Mouse (Mus musculus) embryonic facial prominence, embryonic 12.5 days (tissue): Measurements from ENCODE around the gene Top3a. TPM values are rescaled to one million over a fixed set of nuclear protein-coding genes. Genes with fewer than 3 reads are reported as not detected.
"Not testable (repeated sequence)": the region's sequence is repeated elsewhere in the genome, so short reads cannot be mapped to it uniquely, and the experiment has no call there.

Experiments
- ATAC-seq: fragments of 200-750 bp; cut with Nextera tagmentation; 2 replicates; pipeline ENCODE4 v1.8.0; 2017; ENCODE audit not compliant: insufficient number of reproducible peaks, insufficient read depth, low FRiP score, low TSS enrichment
- H3K27ac ChIP-seq: fragments of 300-500 bp; sonication (generic); 2 replicates; pipeline ENCODE4 v1.5.1; 2016; ENCODE audit warnings: mild to moderate bottlenecking
- H3K27me3 ChIP-seq: fragments of 300-500 bp; sonication (generic); 2 replicates; pipeline ENCODE4 v1.6.1; 2016; ENCODE audit warnings: mild to moderate bottlenecking, moderate library complexity
- H3K36me3 ChIP-seq: fragments of 300-500 bp; sonication (generic); 2 replicates; pipeline ENCODE4 v1.6.1; 2016; ENCODE audit warnings: mild to moderate bottlenecking
- H3K4me1 ChIP-seq: fragments of 300-500 bp; sonication (generic); 2 replicates; pipeline ENCODE4 v1.6.1; 2016
- H3K4me2 ChIP-seq: fragments of 300-500 bp; sonication (generic); replicated peaks from 2 replicates; pipeline ENCODE4 v1.6.1; 2016; ENCODE audit warnings: mild to moderate bottlenecking, moderate library complexity
- H3K4me3 ChIP-seq: fragments of 300-500 bp; sonication (generic); 2 replicates; pipeline ENCODE4 v1.5.1; 2016; ENCODE audit warnings: mild to moderate bottlenecking
- H3K9ac ChIP-seq: fragments of 300-500 bp; sonication (generic); 2 replicates; pipeline ENCODE4 v1.6.1; 2016; ENCODE audit warnings: mild to moderate bottlenecking, moderate library complexity
- H3K9me3 ChIP-seq: fragments of 300-500 bp; sonication (generic); 2 replicates; pipeline ENCODE4 v1.6.1; 2016; ENCODE audit warnings: mild to moderate bottlenecking, moderate library complexity
- WGBS: fragments of 180-500 bp; shearing (Covaris S2); methylation state at CpG from one replicate; pipeline ENCODE4 v1.1.7; 2016; 5-methylcytosine and 5-hydroxymethylcytosine counted together
- polyA plus RNA-seq: library from polyadenylated mRNA; unstranded; fragments of >200 nt; fragmentation: Nextera tagmentation; extraction: Ambion mirVana; gene quantifications from 2 replicates; pipeline ENCODE4 v1.2.1, GENCODE M21; 2016

Gene Top3a
- polyA plus RNA-seq = 21.6 and 22.1 TPM in 2 replicates

- Histone ChIP-seq H3K27ac (peak within 1 kb of the TSS; percentile 87), H3K4me2 (peak within 1 kb of the TSS; percentile 88), H3K4me1 (peaks cover 59% of the 10 kb centered on the region), H3K27me3 (no peaks in the 10 kb centered on the region), H3K9me3 (no peaks in the 10 kb centered on the region), H3K4me3 (peak within 1 kb of the TSS; percentile 81), H3K36me3 (peaks cover 30% of the 10 kb centered on the region), H3K9ac (peak within 1 kb of the TSS; percentile 81)
- ATAC-seq = peak; percentile 95
- WGBS = under 1% methylated on average over 62 of the region's 62 CpGs
These were observed at the start of gene Top3a, which contains the start of gene Smcr8 for GRCm38 (mm10) chr11:60776829-60777740. TSS of gene Top3a (minus strand) at chr11:60777365. TSS of gene Smcr8 (plus strand) at chr11:60777524.

- no peaks in the 10 kb centered on the region for H3K36me3 ChIP-seq
- H3K9me3 ChIP-seq = no peaks in the 10 kb centered on the region
- peaks cover 6% of the 10 kb centered on the region for H3K4me1 ChIP-seq
- no peak for ATAC-seq
- H3K4me2 ChIP-seq = no peak overlapping the region
- 55% methylated on average over 1 of the region's 1 CpGs for WGBS
- H3K27me3 ChIP-seq = no peaks in the 10 kb centered on the region
- no peak overlapping the region for H3K4me3 ChIP-seq
- H3K9ac ChIP-seq = no peak overlapping the region
- no peak overlapping the region for H3K27ac ChIP-seq
These were observed 49.5 kb upstream of the Top3a start for GRCm38 (mm10) chr11:60826700-60827099.

- Histone ChIP-seq H3K27me3 (no peaks in the 10 kb centered on the region), H3K27ac (no peak overlapping the region), H3K9me3 (no peaks in the 10 kb centered on the region), H3K4me2 (no peak overlapping the region), H3K9ac (no peak overlapping the region), H3K36me3 (no peaks in the 10 kb centered on the region), H3K4me1 (no peaks in the 10 kb centered on the region), H3K4me3 (no peak overlapping the region)
- 82% methylated on average over 3 of the region's 3 CpGs for WGBS
- ATAC-seq = no peak
These were observed 48.0 kb upstream of the Top3a start for GRCm38 (mm10) chr11:60825191-60825590.

GRCm38 (mm10) chr11:60823771-60824170 is 46.6 kb upstream of the Top3a start:
- Histone ChIP-seq H3K4me3 (no peak overlapping the region), H3K4me2 (no peak overlapping the region), H3K9ac (no peak overlapping the region), H3K9me3 (no peaks in the 10 kb centered on the region), H3K27me3 (no peaks in the 10 kb centered on the region), H3K27ac (no peak overlapping the region), H3K36me3 (no peaks in the 10 kb centered on the region), H3K4me1 (no peaks in the 10 kb centered on the region)
- ATAC-seq = no peak
- 64% methylated on average over 2 of the region's 2 CpGs for WGBS

- H3K27ac ChIP-seq = no peak overlapping the region
- H3K4me1 ChIP-seq = no peaks in the 10 kb centered on the region
- no peaks in the 10 kb centered on the region for H3K36me3 ChIP-seq
- 69% methylated on average over 5 of the region's 5 CpGs for WGBS
- no peak for ATAC-seq
- no peaks in the 10 kb centered on the region for H3K9me3 ChIP-seq
- H3K4me2 ChIP-seq = no peak overlapping the region
- H3K27me3 ChIP-seq = no peaks in the 10 kb centered on the region
- H3K4me3 ChIP-seq = no peak overlapping the region
- no peak overlapping the region for H3K9ac ChIP-seq
These were observed 39.2 kb upstream of the Top3a start for GRCm38 (mm10) chr11:60816398-60816797.

DNA sequence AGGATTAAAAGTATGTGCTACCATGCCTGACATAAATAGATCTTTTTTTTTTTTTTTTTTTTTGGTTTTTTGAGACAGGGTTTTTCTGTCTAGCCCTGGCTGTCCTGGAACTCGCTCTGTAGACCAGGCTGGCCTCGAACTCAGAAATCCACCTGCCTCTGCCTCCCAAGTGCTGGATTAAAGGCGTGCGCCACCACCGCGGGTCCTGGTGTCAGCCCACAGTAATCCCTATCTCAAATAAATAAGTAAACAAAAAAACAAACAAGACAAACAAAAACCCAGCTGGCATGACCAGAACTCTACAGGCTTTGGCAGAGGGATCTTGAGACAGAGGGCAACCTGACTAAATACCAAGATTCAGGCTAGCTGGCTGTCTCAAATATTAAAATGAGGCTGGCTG is 34.5 kb upstream of the Top3a start, which contains the start of gene Shmt1:
Gene Shmt1 (minus strand): TSS at position 101 of the 400 bp plus-strand sequence.
- H3K4me3 ChIP-seq = peak within 1 kb of the TSS; percentile 50

DNA sequence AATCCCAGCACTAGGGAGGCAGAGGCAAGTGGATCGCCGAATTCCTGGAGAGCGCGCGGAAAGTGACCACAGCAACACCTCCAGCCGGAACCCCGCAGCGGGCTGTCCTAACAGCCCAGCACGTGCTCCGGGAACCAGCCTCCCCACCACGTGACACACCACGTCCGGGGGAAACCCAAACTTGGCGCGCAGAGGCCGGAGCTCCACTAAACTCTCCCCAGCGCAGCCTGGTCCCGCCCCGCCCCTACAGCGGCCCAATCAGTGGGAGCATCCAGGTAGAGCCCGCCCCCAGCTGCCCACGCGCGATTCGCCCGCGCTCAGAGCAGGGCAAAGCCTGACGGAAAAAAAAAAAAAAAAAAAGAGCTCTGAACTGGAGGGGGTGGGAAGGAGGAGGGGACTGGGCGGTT is 33.9 kb upstream of the Top3a start:
- Histone ChIP-seq H3K9ac (peak overlapping the region; percentile 49), H3K4me1 (peaks cover 11% of the 10 kb centered on the region), H3K36me3 (no peaks in the 10 kb centered on the region), H3K4me3 (peak overlapping the region; percentile 50), H3K27me3 (no peaks in the 10 kb centered on the region), H3K9me3 (no peaks in the 10 kb centered on the region), H3K27ac (no peak overlapping the region), H3K4me2 (peak overlapping the region; percentile 76)
- under 1% methylated on average over 29 of the region's 29 CpGs for whole genome bisulfite sequencing
- peak; percentile 97 for ATAC-seq

More for the DNA sequence above, 34.5 kb upstream of the Top3a start, which contains the start of gene Shmt1:
- not testable (repeated sequence) for H3K27me3 ChIP-seq, H3K27ac ChIP-seq, H3K36me3 ChIP-seq, ATAC-seq, H3K9me3 ChIP-seq
- H3K4me1 ChIP-seq = peaks cover 11% of the 10 kb centered on the region
- WGBS = 31% methylated on average over 6 of the region's 6 CpGs
- H3K4me2 ChIP-seq = peak within 1 kb of the TSS; percentile 76
- peak within 1 kb of the TSS; percentile 49 for H3K9ac ChIP-seq

- H3K4me2 ChIP-seq = peak overlapping the region; percentile 76
- peak overlapping the region; percentile 50 for H3K4me3 ChIP-seq
- 11% methylated on average over 14 of the region's 14 CpGs for WGBS
- H3K36me3 ChIP-seq = no peaks in the 10 kb centered on the region
- no peaks in the 10 kb centered on the region for H3K9me3 ChIP-seq
- H3K27me3 ChIP-seq = no peaks in the 10 kb centered on the region
- no peak overlapping the region for H3K27ac ChIP-seq
- no peak for ATAC-seq
- peak overlapping the region; percentile 49 for H3K9ac ChIP-seq
- peaks cover 11% of the 10 kb centered on the region for H3K4me1 ChIP-seq
These were observed 33.1 kb upstream of the Top3a start for GRCm38 (mm10) chr11:60810046-60810965.

DNA sequence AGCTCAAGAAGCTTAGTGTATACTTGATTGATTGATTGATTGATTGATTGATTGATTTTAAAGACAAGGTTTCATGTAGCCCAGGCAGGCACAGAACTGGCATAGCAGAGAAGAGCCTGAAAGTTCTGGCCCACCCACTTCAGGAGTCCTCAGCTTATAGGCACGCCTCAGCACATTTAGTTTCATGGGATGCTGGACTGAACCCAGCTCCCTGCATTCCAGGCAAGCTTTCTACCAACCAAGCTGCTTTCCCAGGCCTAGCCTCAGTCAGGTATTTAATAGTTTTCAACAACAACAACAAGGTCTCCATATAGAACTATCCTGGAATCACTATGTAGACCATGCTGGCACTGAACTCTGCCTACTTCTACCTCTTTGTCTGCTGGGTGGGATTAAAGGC is 32.4 kb upstream of the Top3a start:
- H3K27me3 ChIP-seq = no peaks in the 10 kb centered on the region
- H3K9ac ChIP-seq = peak overlapping the region; percentile 49; the same call in 1 of the 2 replicates
- H3K4me1 ChIP-seq = peaks cover 11% of the 10 kb centered on the region
- 48% methylated on average over 1 of the region's 1 CpGs for WGBS
- H3K9me3 ChIP-seq = no peaks in the 10 kb centered on the region
- no peak overlapping the region for H3K27ac ChIP-seq
- H3K4me3 ChIP-seq = peak overlapping the region; percentile 50; the same call in 1 of the 2 replicates
- H3K36me3 ChIP-seq = no peaks in the 10 kb centered on the region
- ATAC-seq = no peak
- H3K4me2 ChIP-seq = peak overlapping the region; percentile 76

- H3K9me3 ChIP-seq = no peaks in the 10 kb centered on the region
- 81% methylated on average over 4 of the region's 4 CpGs for WGBS
- no peaks in the 10 kb centered on the region for H3K27me3 ChIP-seq
- peaks cover 11% of the 10 kb centered on the region for H3K4me1 ChIP-seq
- no peak overlapping the region for H3K9ac ChIP-seq
- no peak overlapping the region for H3K27ac ChIP-seq
- ATAC-seq = no peak
- H3K4me3 ChIP-seq = no peak overlapping the region
- H3K36me3 ChIP-seq = no peaks in the 10 kb centered on the region
- no peak overlapping the region for H3K4me2 ChIP-seq
These were observed 31.3 kb upstream of the Top3a start for GRCm38 (mm10) chr11:60808286-60809070.

DNA sequence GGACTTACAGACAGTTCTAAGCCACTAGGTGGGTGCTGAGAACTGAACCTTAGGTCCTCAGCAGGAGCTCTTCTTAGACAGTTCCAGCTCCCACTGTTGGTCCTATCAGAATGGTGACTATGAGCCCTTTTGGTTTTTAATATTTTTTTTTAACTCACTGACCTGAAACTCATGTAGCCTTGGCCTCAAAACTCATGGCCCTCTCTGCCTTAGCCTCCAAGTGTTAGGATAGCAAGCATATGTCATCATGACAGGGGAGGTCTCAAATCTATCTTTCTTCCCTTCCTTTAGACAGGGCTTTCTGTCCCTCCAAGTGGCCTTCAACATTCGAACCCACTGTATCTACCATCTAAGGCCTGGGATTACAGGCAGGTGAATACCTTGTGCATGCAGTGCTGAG is 23.7 kb upstream of the Top3a start:
- no peak overlapping the region for H3K27ac ChIP-seq
- H3K9ac ChIP-seq = no peak overlapping the region
- H3K9me3 ChIP-seq = no peaks in the 10 kb centered on the region
- 83% methylated on average over 1 of the region's 1 CpGs for WGBS
- no peaks in the 10 kb centered on the region for H3K27me3 ChIP-seq
- ATAC-seq = no peak
- no peak overlapping the region for H3K4me2 ChIP-seq
- H3K4me3 ChIP-seq = no peak overlapping the region
- H3K36me3 ChIP-seq = peaks cover 42% of the 10 kb centered on the region
- H3K4me1 ChIP-seq = no peaks in the 10 kb centered on the region
